Mouse (Mus musculus): ENCODE measurements around the gene Dock1. TPM values are rescaled to one million over a fixed set of nuclear protein-coding genes. Genes with fewer than 3 reads are reported as not detected.

Gene Dock1
- polyA plus RNA-seq, 1 experiment from 2014 or later, result 7.9 TPM

- Histone ChIP-seq H3K27me3 (replicated peaks; ENCODE audit: control insufficient read depth, insufficient read depth, low read length) (no peaks in the 10 kb centered on the region), H3K9me3 (replicated peaks; ENCODE audit: control insufficient read depth, low read length) (no peaks in the 10 kb centered on the region), H3K36me3 (ENCODE audit: control insufficient read depth, insufficient read depth, low read length) (no peaks in the 10 kb centered on the region), H3K4me2 (ENCODE audit: low read length) (no peak overlapping the region), H3K4me3 (ENCODE audit: low read depth, low read length) (no peak overlapping the region), H3K27ac (ENCODE audit: low read depth, low read length) (no peak overlapping the region), H3K9ac (ENCODE audit: low read length) (no peak overlapping the region), H3K4me1 (ENCODE audit: control insufficient read depth, insufficient read depth, low read length) (no peaks in the 10 kb centered on the region)
- DNase-seq (ENCODE audit: low spot score) (no peak), ATAC-seq (no peak)
- WGBS, result 77% methylated on average over 2 of the region's 2 CpGs
These were observed 551.0 kb downstream of the Dock1 start for GRCm38 (mm10) chr7:135221475-135221874.

All from forebrain, embryonic 14.5 days (tissue).